Mouse (Mus musculus) gonadal fat pad, adult 2 months (tissue): Measurements from ENCODE around the gene 4930524B15Rik. TPM values are rescaled to one million over a fixed set of nuclear protein-coding genes. Genes with fewer than 3 reads are reported as not detected.
"Not testable (repeated sequence)": the region's sequence is repeated elsewhere in the genome, so short reads cannot be mapped to it uniquely, and the experiment has no call there.

ENCODE experiments used
- DNase-seq: peaks from one replicate; pipeline ENCODE4 v3.0.0-alpha.2; 2012; ENCODE audit warnings: low read depth
- polyA plus RNA-seq: library from polyadenylated mRNA; depleted of rRNA; stranded (reverse); fragments of >200 nt; gene quantifications from 2 replicates; pipeline ENCODE4 v1.2.3, GENCODE M21; 2012

Gene 4930524B15Rik
- polyA plus RNA-seq, 1 experiment: 0.05 TPM

GRCm38 (mm10) chr11:31983249-31983648, 17.9 kb downstream of the 4930524B15Rik start:
- no peak for DNase-seq

- DNase-seq: no peak
Measured at GRCm38 (mm10) chr11:31984786-31985185, 19.4 kb downstream of the 4930524B15Rik start.

- no peak for DNase-seq
Measured at GRCm38 (mm10) chr11:31992535-31992934, 27.1 kb downstream of the 4930524B15Rik start.

- DNase-seq: no peak
Measured at GRCm38 (mm10) chr11:31999716-32000115, 34.3 kb downstream of the 4930524B15Rik start.

GRCm38 (mm10) chr11:32000281-32000680, 34.9 kb downstream of the 4930524B15Rik start, which contains the start of gene Nsg2:
Gene Nsg2 (plus strand): TSS chr11:32000463.
- no peak for DNase-seq

GRCm38 (mm10) chr11:32001181-32001910, 36.0 kb downstream of the 4930524B15Rik start:
- no peak for DNase-seq

- no peak for DNase-seq
Measured at GRCm38 (mm10) chr11:32002670-32003072, 37.3 kb downstream of the 4930524B15Rik start.

- DNase-seq: not testable (repeated sequence)
Measured at GRCm38 (mm10) chr11:32008049-32008448, 42.7 kb downstream of the 4930524B15Rik start.

GRCm38 (mm10) chr11:32008852-32009251, 43.5 kb downstream of the 4930524B15Rik start:
- no peak for DNase-seq

GRCm38 (mm10) chr11:32009961-32010662, 44.7 kb downstream of the 4930524B15Rik start:
- no peak for DNase-seq

GRCm38 (mm10) chr11:32010663-32010970, 45.2 kb downstream of the 4930524B15Rik start:
- no peak for DNase-seq

GRCm38 (mm10) chr11:32011867-32012603, 46.6 kb downstream of the 4930524B15Rik start:
- DNase-seq: no peak

- DNase-seq: no peak
Measured at GRCm38 (mm10) chr11:32013014-32013427, 47.6 kb downstream of the 4930524B15Rik start.

- DNase-seq: no peak
Measured at GRCm38 (mm10) chr11:32013561-32013960, 48.2 kb downstream of the 4930524B15Rik start.

- no peak for DNase-seq
Measured at GRCm38 (mm10) chr11:32018201-32018600, 52.8 kb downstream of the 4930524B15Rik start.

GRCm38 (mm10) chr11:32020031-32020965, 54.9 kb downstream of the 4930524B15Rik start:
- no peak for DNase-seq

GRCm38 (mm10) chr11:32026634-32027033, 61.2 kb downstream of the 4930524B15Rik start:
- DNase-seq: no peak

- no peak for DNase-seq
Measured at GRCm38 (mm10) chr11:32027474-32028342, 62.3 kb downstream of the 4930524B15Rik start.

- no peak for DNase-seq
Measured at GRCm38 (mm10) chr11:32028605-32029004, 63.2 kb downstream of the 4930524B15Rik start.
